Mouse (Mus musculus) stomach, postnatal 0 days (tissue): ENCODE results near the gene Aagab.

Source experiments
- CTCF ChIP-seq: IDR thresholded peaks from 2 replicates; pipeline ENCODE4 v1.5.1; 2016; ENCODE audit warnings: antibody characterized with exemption, low read depth, mild to moderate bottlenecking, moderate library complexity
- EP300 ChIP-seq: optimal IDR thresholded peaks from 2 replicates; pipeline ENCODE3; 2016; ENCODE audit warnings: antibody characterized with exemption

GRCm38 (mm10) chr9:63641983-63642646 is 39.7 kb downstream of the Aagab start:
- TF ChIP-seq CTCF (no peak), EP300 (no peak)
